Mouse (Mus musculus) naive thymus-derived CD4-positive, alpha-beta T cell, adult 2 months (primary cell): ENCODE measurements around the gene Gp6.
"Not testable (repeated sequence)": the region's sequence is repeated elsewhere in the genome, so short reads cannot be mapped to it uniquely, and the experiment has no call there.

Experiments
- DNase-seq: peaks from one replicate; pipeline ENCODE4 v3.0.0-alpha.2; 2011; ENCODE audit warnings: low read depth

Gp6 gene

GRCm38 (mm10) chr7:4397730-4398129 is at the start of gene Gp6:
Gp6 (minus strand) TSS chr7:4397744.
- no peak for DNase-seq

DNA sequence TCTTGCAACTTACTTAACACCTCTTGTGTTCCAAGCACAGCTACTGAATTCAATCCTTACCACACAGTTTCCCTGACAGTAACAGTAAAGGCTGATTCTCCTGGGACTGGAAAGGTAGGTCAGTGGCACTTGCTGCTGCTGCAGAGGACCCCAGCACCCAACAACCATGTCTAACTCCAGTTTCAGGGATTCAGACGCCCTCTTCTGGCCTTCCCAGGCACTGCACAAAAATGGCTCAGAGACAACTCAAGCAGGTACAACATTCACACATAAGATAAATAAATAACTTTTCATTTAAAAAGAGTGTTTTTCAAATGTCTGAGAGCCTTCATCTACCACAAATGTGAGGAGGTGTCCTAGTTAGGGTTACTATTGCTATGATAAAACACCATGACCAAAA is 49.6 kb upstream of the Gp6 start:
- DNase-seq = peak; percentile 47

- DNase-seq = peak; percentile 86
Observed at GRCm38 (mm10) chr7:4445216-4445791, 47.8 kb upstream of the Gp6 start, which contains the start of gene Rdh13. Rdh13 (minus strand) TSS chr7:4445649.

GRCm38 (mm10) chr7:4440549-4440948 is 43.0 kb upstream of the Gp6 start:
- no peak for DNase-seq

- DNase-seq = no peak
Observed at GRCm38 (mm10) chr7:4437721-4438120, 40.2 kb upstream of the Gp6 start.

- DNase-seq = no peak
Observed at GRCm38 (mm10) chr7:4432026-4432425, 34.5 kb upstream of the Gp6 start.

DNA sequence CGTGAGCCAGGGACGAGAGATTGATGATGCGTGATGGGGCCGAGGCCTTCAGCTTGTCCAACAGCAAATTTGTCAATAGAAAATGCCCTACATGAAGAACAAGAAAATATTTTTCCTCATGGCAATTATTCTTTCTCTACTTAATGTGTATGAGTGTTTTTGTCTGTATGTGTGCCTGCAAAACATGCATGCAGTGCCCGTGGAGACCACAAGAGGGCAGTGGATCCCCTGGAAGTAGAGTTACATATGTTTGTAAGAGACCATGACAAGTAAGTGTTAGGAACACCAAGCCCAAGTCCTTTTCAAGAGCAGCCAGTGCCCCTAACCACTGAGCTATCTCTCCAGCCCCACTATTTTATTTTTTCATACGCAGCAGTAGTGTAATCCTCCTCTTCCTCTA is 34.0 kb upstream of the Gp6 start:
- DNase-seq = peak; percentile 85

DNA sequence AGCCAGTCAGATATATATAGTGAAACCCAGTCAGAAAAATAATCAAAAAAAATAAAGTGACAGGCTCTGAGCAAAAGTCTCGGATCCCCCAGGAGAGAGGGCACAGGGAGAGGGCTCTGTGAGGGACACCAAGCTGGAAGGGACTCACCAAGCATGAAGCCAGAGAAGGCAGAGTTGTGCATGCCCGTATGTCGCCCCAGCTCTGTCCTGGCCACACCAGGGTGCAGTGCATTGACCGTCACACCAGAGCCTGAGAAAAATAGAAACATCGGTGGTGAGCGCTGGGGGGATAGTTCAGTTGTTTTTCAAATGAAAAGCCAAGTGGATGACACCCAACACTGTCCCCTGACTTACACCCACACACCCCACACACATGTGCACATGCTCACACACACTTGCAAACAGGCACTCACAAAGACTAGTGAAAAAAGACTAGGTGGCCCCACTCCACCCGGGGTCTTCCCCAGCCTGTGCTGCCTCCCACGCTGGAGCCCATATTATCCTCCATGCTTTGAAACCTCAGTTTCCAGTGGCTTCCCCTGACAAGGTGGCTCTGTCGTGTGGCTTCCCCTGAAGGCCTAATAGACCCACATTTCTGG is 32.8 kb upstream of the Gp6 start:
- DNase-seq = no peak

GRCm38 (mm10) chr7:4427161-4427912 is 29.8 kb upstream of the Gp6 start:
- peak; percentile 96 for DNase-seq

DNA sequence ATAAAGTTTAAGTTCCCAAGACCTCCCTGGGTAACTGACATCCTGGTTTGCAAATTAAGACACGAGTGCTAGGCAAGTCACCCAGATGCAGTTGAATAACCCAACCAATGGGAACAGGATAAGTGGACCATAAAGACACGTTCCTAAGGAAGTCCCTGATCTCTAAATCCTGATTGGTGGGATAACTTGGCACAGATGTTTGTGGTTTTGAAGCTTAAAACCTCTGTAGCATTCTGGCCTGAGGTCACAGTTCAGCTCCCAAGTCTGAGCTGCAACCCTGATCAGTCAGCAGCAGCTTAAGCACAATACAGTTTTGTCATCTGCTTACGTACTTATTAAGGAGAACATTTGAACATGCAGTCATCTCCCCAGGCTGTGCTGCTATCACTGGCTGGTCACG is 22.7 kb upstream of the Gp6 start:
- DNase-seq = no peak

GRCm38 (mm10) chr7:4419681-4420080 is 22.1 kb upstream of the Gp6 start:
- no peak for DNase-seq

DNA sequence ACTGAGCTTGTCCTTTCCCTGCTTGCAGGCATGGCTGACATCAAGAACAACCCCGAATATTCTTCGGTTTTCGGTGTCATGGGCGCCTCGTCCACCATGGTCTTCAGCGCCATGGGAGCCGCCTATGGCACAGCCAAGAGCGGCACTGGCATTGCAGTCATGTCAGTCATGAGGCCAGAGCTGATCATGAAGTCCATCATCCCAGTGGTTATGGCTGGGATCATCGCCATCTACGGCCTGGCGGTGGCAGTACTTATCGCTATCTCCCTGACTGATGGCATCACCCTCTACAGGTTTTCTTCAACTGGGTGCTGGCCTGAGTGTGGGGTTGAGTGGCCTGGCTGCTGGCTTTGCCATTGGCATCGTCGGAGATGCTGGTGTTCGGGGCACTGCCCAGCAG is 14.9 kb upstream of the Gp6 start:
- DNase-seq = not testable (repeated sequence)

- no peak for DNase-seq
Observed at GRCm38 (mm10) chr7:4373521-4373920, 24.0 kb downstream of the Gp6 start.

GRCm38 (mm10) chr7:4337509-4337908 is 60.0 kb downstream of the Gp6 start, which contains the start of gene Ncr1:
Ncr1 (plus strand) TSS chr7:4337724.
- no peak for DNase-seq

GRCm38 (mm10) chr7:4323301-4323700 is 74.2 kb downstream of the Gp6 start:
- DNase-seq = no peak
